Comparison of ENCODE assay signal across 8 mouse cellular contexts in genomic region chr5:35105922-35106298, GRCm38 (mm10). TPM values are rescaled to one million over a fixed set of nuclear protein-coding genes. Genes with fewer than 3 reads are reported as not detected.
DNase-seq lines count a peak whose midpoint lies in the region; ATAC-seq and TF ChIP-seq lines count a peak whose summit lies in the region.

No protein-coding gene starts in this region.

- no peak for TF ChIP-seq CTCF in gastrocnemius, adult 2 months (IDR thresholded peaks at IDR 0.05)

- peak overlapping the region; percentile 98 for H3K4me3 ChIP-seq in gastrocnemius, adult 2 months
- H3K4me3 ChIP-seq in hindbrain, embryonic 16.5 days (ENCODE audit: low read length) = peak overlapping the region; percentile 65
- peak overlapping the region; percentile 82 for H3K4me3 ChIP-seq in midbrain, embryonic 15.5 days

- peaks cover 12% of the 10 kb centered on the region for H3K36me3 ChIP-seq in hindbrain, embryonic 16.5 days (ENCODE audit: control insufficient read depth, insufficient read depth, low read length)
- peaks cover 7% of the 10 kb centered on the region for H3K36me3 ChIP-seq in midbrain, embryonic 15.5 days (replicated peaks)

- H3K4me2 ChIP-seq in hindbrain, embryonic 16.5 days (ENCODE audit: low read length) = peak overlapping the region; percentile 79
- H3K4me2 ChIP-seq in midbrain, embryonic 15.5 days = peak overlapping the region; percentile 61

- intact Hi-C loops in gastrocnemius, adult 2 months (cut with DNase I) = no loop called here

- WGBS in hindbrain, embryonic 16.5 days = 5% methylated on average over 11 of the region's 11 CpGs
- 5% methylated on average over 11 of the region's 11 CpGs for WGBS in midbrain, embryonic 15.5 days

- H3K27ac ChIP-seq in gastrocnemius, adult 2 months = peak overlapping the region; percentile 93
- H3K27ac ChIP-seq in hindbrain, embryonic 16.5 days (ENCODE audit: low read depth, low read length) = peak overlapping the region; percentile 41
- peak overlapping the region; percentile 85 for H3K27ac ChIP-seq in midbrain, embryonic 15.5 days

- no peaks in the 10 kb centered on the region for H3K27me3 ChIP-seq in hindbrain, embryonic 16.5 days (replicated peaks; ENCODE audit: control insufficient read depth, insufficient read depth, low read length)
- H3K27me3 ChIP-seq in midbrain, embryonic 15.5 days (replicated peaks) = no peaks in the 10 kb centered on the region

- peaks cover 24% of the 10 kb centered on the region for H3K4me1 ChIP-seq in hindbrain, embryonic 16.5 days (ENCODE audit: control insufficient read depth, insufficient read depth, low read depth, low read length)
- peaks cover 23% of the 10 kb centered on the region for H3K4me1 ChIP-seq in midbrain, embryonic 15.5 days

- DNase-seq in gastrocnemius, adult 2 months = peak; percentile 57
- DNase-seq in gastrocnemius, adult 18-20 months (ENCODE audit: low spot score) = no peak
- DNase-seq in adrenal gland, postnatal 36 days = no peak
- no peak for DNase-seq in retina, postnatal 1 day

- no peaks in the 10 kb centered on the region for H3K9me3 ChIP-seq in hindbrain, embryonic 16.5 days (ENCODE audit: control insufficient read depth, low read length)
- no peaks in the 10 kb centered on the region for H3K9me3 ChIP-seq in midbrain, embryonic 15.5 days

- peak; percentile 8 for ATAC-seq in CD4-positive, CD25-positive, alpha-beta regulatory T cell, adult 4 months
- peak; percentile 20 for ATAC-seq in erythroblast, adult 5-6 weeks (replicated peaks; ENCODE audit: low FRiP score, poor library complexity, severe bottlenecking)
- ATAC-seq in hindbrain, embryonic 16.5 days = no peak
- ATAC-seq in midbrain, embryonic 15.5 days (replicated peaks) = no peak

- peak overlapping the region; percentile 41 for H3K9ac ChIP-seq in hindbrain, embryonic 16.5 days (ENCODE audit: low read depth, low read length)
- H3K9ac ChIP-seq in midbrain, embryonic 15.5 days = peak overlapping the region; percentile 54

RNA-seq across cellular contexts. Expression of gene Lrpap1, which starts 0.3 kb away (rescaled TPM):
- total RNA-seq in gastrocnemius, adult 2 months (2021) = 10 to 100 TPM; 28.2 to 30.2 TPM
- 10 to 100 TPM; 27.2 to 27.9 TPM for total RNA-seq in gastrocnemius, adult 18-20 months (2021)
- polyA plus RNA-seq in CD4-positive, CD25-positive, alpha-beta regulatory T cell, adult 4 months (2017; shearing (Covaris generic)) = 100 to 1,000 TPM in 1 of 2 experiments, 10 to 100 TPM in 1; 93.8 to 133 TPM
- total RNA-seq in erythroblast, adult 5-6 weeks (2015; ENCODE audit: low replicate concordance) = 6.5 and 7.5 TPM in 2 replicates
- total RNA-seq in erythroblast, adult 5-6 weeks (2017; ENCODE audit: low replicate concordance) = 10.0 and 17.0 TPM in 2 replicates
- 153 and 186 TPM in 2 replicates for polyA plus RNA-seq in hindbrain, embryonic 16.5 days (2015; fragmentation: Nextera tagmentation; extraction: Ambion mirVana)
- 125 and 135 TPM in 2 replicates for polyA plus RNA-seq in midbrain, embryonic 15.5 days (2015; fragmentation: Nextera tagmentation; extraction: Ambion mirVana)
- 100 to 1,000 TPM; 110 to 120 TPM for total RNA-seq in adrenal gland, postnatal 36 days (2021)

RNA-seq across cellular contexts. Expression of gene Dok7, which starts 49.3 kb away (rescaled TPM):
- total RNA-seq in gastrocnemius, adult 2 months (2021) = 10 to 100 TPM; 21.8 to 31.9 TPM
- total RNA-seq in gastrocnemius, adult 18-20 months (2021) = 10 to 100 TPM; 17.5 to 20.0 TPM
- not detected for polyA plus RNA-seq in CD4-positive, CD25-positive, alpha-beta regulatory T cell, adult 4 months (2017; shearing (Covaris generic))
- not detected in 2 replicates for total RNA-seq in erythroblast, adult 5-6 weeks (2015; ENCODE audit: low replicate concordance)
- not detected in 2 replicates for total RNA-seq in erythroblast, adult 5-6 weeks (2017; ENCODE audit: low replicate concordance)
- 12.0 and 12.5 TPM in 2 replicates for polyA plus RNA-seq in hindbrain, embryonic 16.5 days (2015; fragmentation: Nextera tagmentation; extraction: Ambion mirVana)
- 7.9 and 9.3 TPM in 2 replicates for polyA plus RNA-seq in midbrain, embryonic 15.5 days (2015; fragmentation: Nextera tagmentation; extraction: Ambion mirVana)
- total RNA-seq in adrenal gland, postnatal 36 days (2021) = 10 to 100 TPM; 10.6 to 20.9 TPM

Comparison
In these comparisons a context has a peak if more than half of its experiments do, and no peak if none do; other contexts are left out.
1. H3K27ac ChIP-seq: peak in every context shown above with its lines; median percentile 93 in gastrocnemius, adult 2 months; 85 in midbrain, embryonic 15.5 days; 41 in hindbrain, embryonic 16.5 days.
2. ATAC-seq: peak in CD4-positive, CD25-positive, alpha-beta regulatory T cell, adult 4 months (single experiment) and erythroblast, adult 5-6 weeks (single experiment); none in hindbrain, embryonic 16.5 days (single experiment) and midbrain, embryonic 15.5 days (single experiment).
3. RNA of gene Dok7, which starts 49.3 kb away (total RNA-seq): 21.8 to 31.9 TPM in gastrocnemius, adult 2 months, 10.6 to 20.9 TPM in adrenal gland, postnatal 36 days and 17.5 to 20.0 TPM in gastrocnemius, adult 18-20 months; not detected in erythroblast, adult 5-6 weeks; every median in the first group is over 10 times any median in the second.
4. Peak in every context shown above with its lines, with median percentiles within 50 percentile points of each other: H3K4me3 ChIP-seq.